Mouse (Mus musculus): ENCODE measurements around the gene Gpc5. TPM values are rescaled to one million over a fixed set of nuclear protein-coding genes. Genes with fewer than 3 reads are reported as not detected.

The Gpc5 gene
- polyA plus RNA-seq, 1 experiment from 2014 or later = 0.09 TPM

DNA sequence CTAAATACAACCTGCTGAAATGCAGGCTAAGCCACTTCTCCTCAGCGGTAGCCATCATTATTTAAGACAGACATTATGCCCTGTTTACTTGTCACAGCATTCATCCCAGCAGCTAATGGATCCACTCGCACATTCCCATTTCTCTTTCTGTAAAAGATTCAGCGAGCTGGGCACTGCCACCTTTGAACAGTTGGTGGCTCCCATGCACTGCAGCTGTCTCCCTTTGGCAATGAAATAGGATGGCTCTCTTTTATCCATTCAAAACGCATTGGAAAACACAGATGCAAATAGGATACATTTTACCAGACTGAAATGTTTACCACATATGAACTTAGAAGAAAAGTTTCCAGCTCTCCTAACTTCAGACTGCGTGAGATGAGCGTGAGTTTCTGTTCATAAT is 21.5 kb upstream of the Gpc5 start:
- no peak for ATAC-seq
- H3K9me3 ChIP-seq (ENCODE audit: control insufficient read depth) = no peaks in the 10 kb centered on the region
- WGBS = 36% methylated on average over 6 of the region's 6 CpGs
- H3K4me2 ChIP-seq (replicated peaks; ENCODE audit: low read depth) = no peak overlapping the region
- peak; percentile 80 for TF ChIP-seq CTCF (IDR thresholded peaks at IDR 0.05; ENCODE audit: low read depth)
- no peak overlapping the region for H3K27ac ChIP-seq (ENCODE audit: low read depth, low read length)
- no peaks in the 10 kb centered on the region for H3K36me3 ChIP-seq (ENCODE audit: control insufficient read depth, insufficient read depth)
- no peak overlapping the region for H3K4me3 ChIP-seq (ENCODE audit: low read depth, low read length)
- H3K9ac ChIP-seq (ENCODE audit: low read depth, low read length) = no peak overlapping the region
- H3K27me3 ChIP-seq (replicated peaks; ENCODE audit: control insufficient read depth, insufficient read depth, low read length) = no peaks in the 10 kb centered on the region
- no peaks in the 10 kb centered on the region for H3K4me1 ChIP-seq (replicated peaks; ENCODE audit: control insufficient read depth, insufficient read depth, low read length)

- no peak overlapping the region for H3K4me3 ChIP-seq (ENCODE audit: low read depth, low read length)
- H3K27me3 ChIP-seq (replicated peaks; ENCODE audit: control insufficient read depth, insufficient read depth, low read length) = no peaks in the 10 kb centered on the region
- no peak for ATAC-seq
- 42% methylated on average over 9 of the region's 9 CpGs for WGBS
- no peak overlapping the region for H3K4me2 ChIP-seq (replicated peaks; ENCODE audit: low read depth)
- H3K9ac ChIP-seq (ENCODE audit: low read depth, low read length) = no peak overlapping the region
- no peak for TF ChIP-seq CTCF (IDR thresholded peaks at IDR 0.05; ENCODE audit: low read depth)
- no peaks in the 10 kb centered on the region for H3K4me1 ChIP-seq (replicated peaks; ENCODE audit: control insufficient read depth, insufficient read depth, low read length)
- H3K27ac ChIP-seq (ENCODE audit: low read depth, low read length) = no peak overlapping the region
- H3K36me3 ChIP-seq (ENCODE audit: control insufficient read depth, insufficient read depth) = no peaks in the 10 kb centered on the region
- H3K9me3 ChIP-seq (ENCODE audit: control insufficient read depth) = no peaks in the 10 kb centered on the region
Observed at GRCm38 (mm10) chr14:115077340-115077739, 14.7 kb upstream of the Gpc5 start.

GRCm38 (mm10) chr14:115078064-115078463 is 14.0 kb upstream of the Gpc5 start:
- H3K27me3 ChIP-seq (replicated peaks; ENCODE audit: control insufficient read depth, insufficient read depth, low read length) = no peaks in the 10 kb centered on the region
- no peaks in the 10 kb centered on the region for H3K9me3 ChIP-seq (ENCODE audit: control insufficient read depth)
- no peaks in the 10 kb centered on the region for H3K4me1 ChIP-seq (replicated peaks; ENCODE audit: control insufficient read depth, insufficient read depth, low read length)
- H3K4me2 ChIP-seq (replicated peaks; ENCODE audit: low read depth) = no peak overlapping the region
- no peak overlapping the region for H3K27ac ChIP-seq (ENCODE audit: low read depth, low read length)
- no peak overlapping the region for H3K9ac ChIP-seq (ENCODE audit: low read depth, low read length)
- TF ChIP-seq CTCF (IDR thresholded peaks at IDR 0.05; ENCODE audit: low read depth) = no peak
- no peak for ATAC-seq
- no peaks in the 10 kb centered on the region for H3K36me3 ChIP-seq (ENCODE audit: control insufficient read depth, insufficient read depth)
- no peak overlapping the region for H3K4me3 ChIP-seq (ENCODE audit: low read depth, low read length)
- 68% methylated on average over 7 of the region's 7 CpGs for WGBS

GRCm38 (mm10) chr14:115081728-115082502 is 10.1 kb upstream of the Gpc5 start:
- WGBS = 80% methylated on average over 12 of the region's 12 CpGs
- ATAC-seq = no peak
- Histone ChIP-seq H3K9ac (ENCODE audit: low read depth, low read length) (no peak overlapping the region), H3K27ac (ENCODE audit: low read depth, low read length) (no peak overlapping the region), H3K4me1 (replicated peaks; ENCODE audit: control insufficient read depth, insufficient read depth, low read length) (no peaks in the 10 kb centered on the region), H3K9me3 (ENCODE audit: control insufficient read depth) (no peaks in the 10 kb centered on the region), H3K4me2 (replicated peaks; ENCODE audit: low read depth) (no peak overlapping the region), H3K36me3 (ENCODE audit: control insufficient read depth, insufficient read depth) (no peaks in the 10 kb centered on the region), H3K27me3 (replicated peaks; ENCODE audit: control insufficient read depth, insufficient read depth, low read length) (no peaks in the 10 kb centered on the region), H3K4me3 (ENCODE audit: low read depth, low read length) (no peak overlapping the region)
- TF ChIP-seq CTCF (IDR thresholded peaks at IDR 0.05; ENCODE audit: low read depth) = no peak

GRCm38 (mm10) chr14:115090516-115090915 is 1.5 kb upstream of the Gpc5 start:
- Histone ChIP-seq H3K27ac (ENCODE audit: low read depth, low read length) (no peak overlapping the region), H3K4me3 (ENCODE audit: low read depth, low read length) (no peak overlapping the region), H3K4me1 (replicated peaks; ENCODE audit: control insufficient read depth, insufficient read depth, low read length) (no peaks in the 10 kb centered on the region), H3K9me3 (ENCODE audit: control insufficient read depth) (no peaks in the 10 kb centered on the region), H3K36me3 (ENCODE audit: control insufficient read depth, insufficient read depth) (no peaks in the 10 kb centered on the region), H3K4me2 (replicated peaks; ENCODE audit: low read depth) (no peak overlapping the region), H3K9ac (ENCODE audit: low read depth, low read length) (no peak overlapping the region), H3K27me3 (replicated peaks; ENCODE audit: control insufficient read depth, insufficient read depth, low read length) (peaks cover 31% of the 10 kb centered on the region)
- ATAC-seq = no peak
- no peak for TF ChIP-seq CTCF (IDR thresholded peaks at IDR 0.05; ENCODE audit: low read depth)
- 86% methylated on average over 4 of the region's 4 CpGs for WGBS

DNA sequence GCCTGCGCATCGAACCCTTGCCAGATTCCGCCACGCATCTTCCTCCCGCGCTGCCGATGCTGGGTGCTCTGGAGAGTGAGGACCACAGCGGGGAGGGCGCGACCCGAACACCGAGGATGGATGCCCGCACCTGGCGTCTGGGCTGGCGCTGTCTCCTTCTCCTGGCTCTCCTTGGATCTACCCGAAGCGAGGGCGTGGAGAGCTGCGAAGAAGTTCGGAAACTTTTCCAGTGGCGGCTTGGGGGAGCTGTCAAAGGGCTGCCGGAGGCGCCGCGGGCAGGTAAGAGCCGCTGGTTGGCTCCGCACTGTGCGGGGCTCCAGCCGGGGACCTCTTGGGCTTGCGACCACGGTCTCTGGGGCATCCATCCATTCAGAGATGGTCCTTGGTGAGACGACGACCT is 495 bp downstream of the Gpc5 start:
- Histone ChIP-seq H3K27ac (ENCODE audit: low read depth, low read length) (no peak overlapping the region), H3K9ac (ENCODE audit: low read depth, low read length) (no peak overlapping the region), H3K36me3 (ENCODE audit: control insufficient read depth, insufficient read depth) (no peaks in the 10 kb centered on the region), H3K4me1 (replicated peaks; ENCODE audit: control insufficient read depth, insufficient read depth, low read length) (no peaks in the 10 kb centered on the region), H3K4me2 (replicated peaks; ENCODE audit: low read depth) (peak overlapping the region; percentile 92), H3K27me3 (replicated peaks; ENCODE audit: control insufficient read depth, insufficient read depth, low read length) (peaks cover 31% of the 10 kb centered on the region), H3K4me3 (ENCODE audit: low read depth, low read length) (peak overlapping the region; percentile 58), H3K9me3 (ENCODE audit: control insufficient read depth) (no peaks in the 10 kb centered on the region)
- ATAC-seq = peak; percentile 17; the same call in 1 of the 2 replicates
- 2% methylated on average over 31 of the region's 33 CpGs for WGBS
- TF ChIP-seq CTCF (IDR thresholded peaks at IDR 0.05; ENCODE audit: low read depth) = no peak
